Mouse (Mus musculus) MEL-GATA-1-ER (cell line): ENCODE results near the gene Mpig6b.

Experiments
- DNase-seq: peaks from one replicate; pipeline ENCODE4 v3.0.0-alpha.2; 2012; ENCODE audit warnings: low read depth; ENCODE audit errors: extremely low read depth

Mpig6b gene

DNA sequence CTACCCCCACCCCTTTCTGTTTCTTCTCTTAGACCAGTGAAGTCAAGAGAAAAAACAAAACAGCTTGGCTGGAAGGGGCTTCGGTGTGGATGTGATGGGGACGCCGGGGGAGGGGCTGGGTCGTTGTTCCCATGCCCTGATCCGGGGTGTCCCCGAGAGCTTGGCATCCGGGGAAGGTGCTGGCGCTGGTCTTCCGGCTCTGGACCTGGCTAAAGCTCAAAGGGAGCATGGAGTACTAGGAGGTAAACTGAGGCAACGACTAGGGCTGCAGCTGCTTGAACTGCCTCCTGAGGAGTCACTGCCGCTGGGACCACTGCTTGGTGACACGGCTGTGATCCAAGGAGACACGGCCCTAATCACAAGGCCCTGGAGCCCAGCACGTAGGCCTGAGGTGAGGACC lies 5.9 kb downstream of the Mpig6b start:
- DNase-seq: no peak

DNA sequence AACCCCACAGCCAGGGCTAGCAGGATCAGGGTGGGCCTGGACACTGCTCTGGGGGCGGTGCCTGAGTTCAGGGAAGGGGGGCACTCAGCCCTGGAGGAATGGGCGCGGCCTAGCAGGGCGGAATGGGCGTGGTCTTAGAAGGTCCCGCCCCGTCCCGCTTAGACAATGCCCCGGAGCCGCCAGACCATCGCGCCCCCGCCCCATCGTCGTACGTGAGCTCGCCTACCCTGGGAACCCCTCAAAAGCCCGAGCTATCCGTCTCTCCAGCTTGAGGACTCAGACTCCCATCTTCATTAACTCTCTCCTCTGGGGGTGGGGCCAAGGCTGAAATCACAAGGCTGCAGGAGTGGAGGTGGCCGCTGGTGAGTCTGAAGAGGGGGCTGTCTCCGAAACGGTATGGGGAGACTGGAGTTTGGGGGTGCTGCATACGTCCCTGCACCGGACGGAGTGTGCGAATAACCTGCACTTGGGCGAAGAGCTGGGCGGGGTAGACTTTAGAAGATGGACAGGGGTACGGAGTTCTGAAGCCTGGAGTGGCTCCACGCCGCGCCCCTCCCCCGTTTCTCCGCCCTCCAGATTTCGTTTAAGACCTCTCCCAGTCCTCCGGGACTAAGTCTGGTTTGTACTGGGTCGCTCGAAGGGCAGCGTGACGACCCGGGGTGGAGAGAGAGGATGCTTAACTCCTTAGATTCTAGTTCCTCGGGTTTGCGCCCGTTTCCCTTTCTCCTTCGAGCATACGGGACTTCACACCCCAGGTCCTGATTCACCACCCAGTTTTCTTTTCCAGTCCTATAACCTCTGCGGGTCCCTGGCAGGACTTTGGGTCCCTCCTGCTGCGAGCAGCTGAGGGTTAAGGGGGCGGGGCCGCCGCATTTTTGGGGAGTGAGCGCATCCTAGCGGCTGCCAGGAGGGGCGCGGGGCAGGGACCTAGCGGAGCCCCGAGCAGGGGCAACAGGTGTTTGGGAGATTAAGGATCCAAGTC lies 6.8 kb downstream of the Mpig6b start, which contains the start of gene Ddah2:
Gene Ddah2, plus strand, starts transcription at position 125 of the 982 bp plus-strand sequence.
- no peak for DNase-seq

DNA sequence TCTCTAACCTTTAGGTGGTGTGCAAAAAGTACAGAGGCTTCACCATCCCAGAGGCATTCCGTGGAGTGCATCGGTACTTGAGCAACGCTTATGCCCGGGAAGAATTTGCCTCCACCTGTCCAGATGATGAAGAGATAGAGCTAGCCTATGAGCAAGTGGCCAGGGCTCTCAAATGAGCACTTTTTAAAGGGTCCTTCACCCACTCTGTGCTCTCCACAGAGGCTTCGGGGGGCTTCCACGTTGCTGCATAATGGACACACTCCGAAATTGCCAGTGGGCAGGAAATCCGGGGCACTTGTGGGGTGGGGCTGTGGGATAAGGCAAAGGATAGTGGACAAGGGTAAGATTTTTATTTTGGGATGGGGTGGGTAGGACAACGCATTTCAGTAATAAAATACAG lies 7.7 kb downstream of the Mpig6b start:
- no peak for DNase-seq

DNA sequence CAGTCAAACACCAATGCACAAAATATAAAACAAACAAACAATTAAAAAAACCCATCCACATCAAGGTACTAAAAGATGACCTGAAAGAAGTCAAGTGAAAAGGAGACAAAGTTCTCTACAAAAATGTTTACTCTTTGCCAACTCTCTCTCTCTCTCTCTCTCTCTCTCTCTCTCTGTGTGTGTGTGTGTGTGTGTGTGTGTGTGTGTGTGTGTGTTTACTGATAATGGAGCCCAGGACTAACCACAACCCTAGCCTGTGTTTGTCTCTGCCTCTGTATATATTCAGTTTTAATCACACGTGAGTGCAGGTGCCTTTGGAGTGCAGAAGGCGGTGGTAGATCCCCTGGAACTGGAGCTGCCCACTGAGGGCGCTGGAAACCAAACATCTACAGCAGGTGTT lies 8.9 kb downstream of the Mpig6b start:
- no peak for DNase-seq

DNA sequence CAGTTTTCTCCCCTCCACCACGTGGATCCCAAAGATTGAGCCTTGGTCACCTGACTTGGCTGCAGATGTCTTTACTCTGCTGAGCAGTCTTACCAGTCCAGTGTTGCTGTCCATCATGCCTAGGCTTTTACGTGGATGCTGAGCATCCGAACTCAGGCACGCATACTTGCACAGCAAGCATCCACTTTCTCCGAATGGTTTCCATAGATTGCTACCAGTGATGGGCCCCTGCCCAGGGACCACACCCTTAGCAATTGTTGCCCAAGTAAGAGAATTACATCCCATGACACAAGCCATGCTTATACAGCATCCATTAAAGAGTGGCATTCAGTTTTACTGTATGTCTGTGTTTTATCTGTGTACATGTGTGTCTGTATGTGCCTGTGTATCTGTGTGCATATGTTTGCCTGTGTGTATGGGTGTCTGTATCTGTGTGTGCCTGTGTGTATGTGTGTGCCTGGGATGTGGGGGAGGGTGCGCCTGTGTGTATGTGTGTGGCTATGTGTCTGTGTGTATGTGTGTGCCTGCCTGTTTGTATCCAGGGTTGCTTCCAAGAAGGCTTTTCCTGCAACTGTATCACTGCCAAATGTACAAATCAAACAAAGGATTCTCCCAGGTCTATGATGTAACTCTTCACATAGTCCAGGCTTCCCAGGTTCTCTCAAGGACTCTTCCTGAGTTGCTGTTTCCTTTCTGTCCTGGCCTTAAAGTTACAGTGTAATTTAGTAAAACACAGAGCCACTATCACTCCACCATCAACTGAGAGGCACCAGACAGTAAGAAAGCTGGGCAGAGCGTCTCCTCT lies 10.1 kb downstream of the Mpig6b start:
- DNase-seq: no peak

DNA sequence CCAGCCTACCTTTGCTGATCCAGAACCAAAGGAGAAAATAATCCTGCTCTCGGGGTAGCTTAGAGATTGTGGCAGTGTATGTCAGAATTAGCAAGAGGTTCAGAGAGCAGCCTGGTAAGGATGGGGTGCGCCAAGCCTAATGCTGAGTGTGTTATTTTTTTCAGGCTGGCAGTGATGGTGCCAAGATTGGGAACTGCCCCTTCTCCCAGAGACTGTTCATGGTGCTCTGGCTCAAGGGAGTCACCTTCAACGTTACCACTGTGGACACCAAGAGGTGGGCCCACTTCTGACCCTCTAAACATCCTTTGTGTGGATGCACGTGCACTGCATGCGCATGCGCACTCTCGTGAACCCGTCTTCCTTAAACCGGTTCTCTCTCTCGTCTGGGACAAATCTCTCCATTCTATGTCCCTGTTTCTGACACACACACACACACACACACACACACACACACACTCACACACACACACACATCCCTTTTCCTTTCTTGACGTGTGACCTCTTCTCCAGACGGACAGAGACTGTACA lies 13.6 kb downstream of the Mpig6b start:
- DNase-seq: no peak

DNA sequence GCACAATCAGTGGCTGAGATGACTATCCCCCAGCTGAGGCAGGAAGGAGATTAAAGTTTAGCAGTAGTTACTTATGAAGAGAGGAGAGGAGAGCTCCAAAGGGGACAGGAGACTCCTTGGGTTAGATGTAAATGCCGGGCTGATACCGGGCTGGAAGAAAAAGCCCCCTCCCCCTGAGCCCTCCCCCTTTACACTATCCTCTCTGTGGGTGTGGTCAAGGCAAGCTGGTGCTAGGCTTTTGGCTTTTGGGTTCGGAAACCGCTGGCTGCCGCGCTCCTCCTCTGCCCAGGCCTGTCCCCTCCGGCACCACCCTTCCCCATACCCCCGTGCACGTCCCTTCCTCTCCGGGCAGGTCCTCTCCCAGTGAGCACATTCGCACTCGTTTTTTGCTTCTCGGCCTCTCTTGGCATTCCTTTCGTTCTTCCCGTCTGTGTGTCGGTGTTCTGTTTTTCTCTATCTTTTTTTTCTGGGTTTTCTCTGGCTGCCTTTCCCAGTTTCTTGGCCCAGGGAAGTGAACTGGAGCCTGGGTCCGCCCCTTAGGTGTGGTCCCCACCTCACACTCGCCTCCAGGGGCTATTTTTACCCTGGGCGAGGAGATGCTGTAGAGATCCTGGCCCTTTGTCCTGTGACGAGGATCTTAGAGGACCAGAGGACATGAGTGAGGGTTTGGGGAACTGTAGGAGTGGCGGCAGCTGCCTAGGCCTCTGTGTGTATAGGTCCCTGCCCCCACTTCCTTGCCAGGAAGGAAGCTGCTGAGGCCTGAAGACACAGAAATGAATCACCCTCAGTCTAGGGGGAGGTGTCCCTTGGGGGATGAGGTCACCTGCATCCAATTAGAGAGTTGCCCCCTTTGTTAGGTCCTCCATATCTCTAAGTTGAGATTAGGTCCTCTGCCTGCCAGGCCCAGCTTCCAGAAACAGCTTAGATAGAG lies 14.6 kb downstream of the Mpig6b start:
- DNase-seq: peak; percentile 97

DNA sequence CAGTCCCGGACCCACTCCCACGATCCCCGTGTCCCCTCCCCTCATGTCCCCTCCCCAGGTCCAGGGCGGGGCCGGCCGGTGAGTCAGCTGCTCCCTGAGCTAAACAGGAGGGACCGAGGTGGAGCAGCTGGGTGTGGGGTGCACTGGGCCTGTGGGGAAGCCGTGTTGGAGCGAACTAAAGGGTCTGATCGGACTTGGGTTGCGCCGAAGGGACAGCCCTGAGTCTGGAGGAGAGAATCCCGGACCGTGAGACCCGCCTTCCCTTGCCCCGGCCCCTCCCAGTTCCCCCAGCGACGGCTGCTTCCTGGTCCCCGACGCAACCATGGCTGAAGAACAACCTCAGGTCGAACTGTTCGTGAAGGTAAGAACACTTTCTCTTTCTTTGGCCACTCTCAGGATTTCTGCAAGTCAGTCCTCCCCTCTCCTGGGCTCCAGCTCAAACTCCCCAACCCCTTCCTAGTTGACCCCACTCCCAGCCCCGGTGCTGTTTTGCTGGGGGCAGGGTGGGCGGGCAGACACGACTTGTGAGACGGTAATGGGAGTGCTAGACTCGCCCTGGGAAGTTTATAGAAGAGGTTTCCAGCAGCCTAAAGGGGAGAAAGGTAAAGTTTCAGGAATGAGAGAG lies 15.7 kb downstream of the Mpig6b start:
- DNase-seq: no peak

DNA sequence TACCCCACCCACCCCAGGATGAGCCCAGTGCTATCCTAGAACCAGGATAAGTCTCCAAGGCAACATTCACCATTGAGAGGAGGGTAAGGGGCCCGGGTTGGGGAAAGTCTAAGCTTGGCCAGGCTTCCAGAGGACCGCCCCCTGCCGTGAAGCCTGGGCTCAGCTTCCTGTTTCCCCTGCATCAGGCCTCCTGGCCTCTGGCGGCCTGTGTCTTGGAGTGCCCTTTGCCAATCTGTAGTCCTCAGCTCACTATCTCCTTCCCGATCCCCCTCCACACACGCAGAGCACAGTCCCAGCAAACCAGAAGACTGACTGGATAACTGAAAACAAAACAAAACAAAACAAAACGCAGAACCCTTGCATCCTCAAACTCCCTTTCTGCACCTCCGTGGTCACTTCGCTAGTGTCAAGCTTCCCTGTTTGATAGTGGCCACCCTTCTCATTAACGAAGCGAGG lies 16.4 kb downstream of the Mpig6b start, which contains the start of gene Clic1:
Gene Clic1, plus strand, starts transcription at position 406 of the 456 bp plus-strand sequence.
- DNase-seq: peak; percentile 77

DNA sequence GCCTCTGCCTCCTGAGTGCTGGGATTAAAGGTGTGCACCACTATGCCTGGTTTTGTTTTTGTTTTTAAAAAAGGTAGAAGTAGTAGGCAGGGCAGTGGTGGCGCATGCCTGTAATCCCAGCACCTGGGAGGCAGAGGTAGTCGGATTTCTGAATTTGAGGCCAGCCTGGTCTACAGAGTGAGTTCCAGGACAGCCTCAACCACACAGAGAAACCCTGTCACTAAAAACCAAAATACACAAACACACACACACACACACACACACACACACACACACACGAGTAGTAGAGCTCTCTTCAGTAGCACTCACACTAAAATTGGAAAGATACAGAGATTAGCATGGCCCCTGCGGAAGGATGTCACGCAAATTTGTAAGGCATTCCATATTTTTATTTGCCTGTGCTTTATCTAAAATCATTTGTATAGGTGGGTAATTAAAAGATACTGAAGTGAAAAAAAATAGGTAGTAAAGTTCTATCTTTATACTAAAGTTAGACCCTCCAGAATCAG lies 17.0 kb downstream of the Mpig6b start:
- DNase-seq: no peak

DNA sequence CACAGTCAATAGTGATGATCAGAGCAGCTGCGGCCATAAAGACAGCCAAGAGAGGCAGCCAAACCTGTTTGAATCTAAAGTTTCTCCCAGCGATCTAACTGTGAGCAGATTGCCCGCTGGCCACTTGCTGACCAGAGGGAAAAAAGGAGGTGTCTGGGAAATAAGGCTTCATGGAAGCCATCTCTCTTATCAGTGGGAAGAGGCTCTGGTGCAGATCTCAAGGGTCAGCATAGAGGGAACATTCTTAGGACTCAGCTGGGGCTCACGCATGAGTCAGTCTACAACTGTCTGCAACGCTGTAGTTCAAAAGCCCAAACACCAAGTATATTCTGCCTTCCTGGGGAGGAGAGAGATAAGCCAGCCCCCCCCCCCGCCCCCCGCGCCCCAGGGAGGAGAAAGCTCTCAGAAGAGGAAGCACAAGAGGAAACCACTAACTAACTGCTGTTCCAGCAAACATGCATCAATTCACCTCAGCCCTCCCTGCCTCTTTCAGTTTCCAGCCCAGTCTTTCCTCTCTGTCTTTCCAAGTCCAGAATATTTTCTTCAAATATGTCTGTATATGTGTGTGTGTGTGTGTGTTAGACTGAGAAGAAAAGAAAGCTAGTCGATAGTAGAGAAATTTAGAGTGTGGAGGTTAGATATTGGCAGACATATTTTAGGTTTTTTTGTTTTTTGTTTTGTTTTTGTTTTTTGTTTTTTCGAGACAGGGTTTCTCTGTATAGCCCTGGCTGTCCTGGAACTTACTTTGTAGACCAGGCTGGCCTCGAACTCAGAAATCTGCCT lies 17.6 kb downstream of the Mpig6b start:
- peak; percentile 83 for DNase-seq

DNA sequence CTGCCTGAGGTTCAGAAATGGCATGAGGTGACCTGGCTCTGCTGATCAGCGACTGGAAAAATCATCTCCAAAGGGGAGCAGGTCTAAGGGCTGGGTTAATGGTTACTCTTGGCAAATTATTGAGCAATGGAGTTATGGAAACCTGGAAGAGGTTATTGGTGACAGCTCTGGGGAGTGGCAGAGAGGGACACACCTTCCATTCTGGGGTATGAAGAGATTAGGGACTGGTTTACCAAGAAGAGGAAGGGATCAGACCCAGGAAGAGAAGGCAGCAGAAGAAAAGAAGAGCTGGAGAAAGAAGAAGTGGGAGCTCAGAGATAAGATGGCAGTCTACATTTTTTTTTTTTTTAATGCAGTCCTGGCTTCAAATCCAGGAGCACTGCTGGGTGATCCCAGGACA lies 18.3 kb downstream of the Mpig6b start:
- DNase-seq: peak; percentile 80

DNA sequence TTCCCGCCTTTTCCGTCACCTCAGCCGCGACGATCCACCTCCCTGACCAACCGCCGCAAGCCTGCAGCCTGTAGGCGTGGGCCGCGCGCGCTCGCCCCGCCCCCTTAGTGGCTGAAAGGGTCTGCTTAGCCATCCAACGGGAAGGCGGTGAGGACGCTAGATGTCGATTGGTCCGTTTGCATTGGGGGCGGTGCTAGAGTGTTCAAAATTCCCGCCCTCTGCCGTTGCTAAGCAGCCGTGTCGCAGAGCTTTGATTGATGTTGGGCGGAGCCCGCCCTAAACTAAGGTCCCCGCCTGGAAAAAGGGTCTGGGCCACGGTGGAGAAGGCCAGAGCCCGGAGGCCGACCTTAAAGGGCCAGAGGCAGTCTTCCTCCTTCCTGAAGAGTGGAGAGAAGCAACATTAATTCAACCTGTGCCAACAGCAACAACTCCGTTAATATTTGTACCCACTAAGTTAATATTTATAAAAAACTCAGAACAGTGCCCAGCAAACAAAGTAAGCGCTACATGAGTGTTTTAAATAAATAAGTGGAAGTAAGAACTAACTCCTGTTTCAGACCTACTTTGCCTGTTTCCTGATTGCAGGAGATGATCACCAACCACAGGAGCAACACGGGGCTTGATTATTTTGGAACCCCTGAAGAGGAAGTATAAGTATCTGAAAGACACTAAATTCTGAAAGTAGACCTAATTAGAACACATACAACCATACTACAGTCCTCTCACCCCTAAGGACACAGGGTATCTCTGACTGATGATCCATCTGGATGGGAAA lies 19.1 kb downstream of the Mpig6b start, which contains the start of gene Msh5:
Gene Msh5, minus strand, starts transcription at position 65 of the 775 bp plus-strand sequence.
- peak; percentile 95 for DNase-seq

DNA sequence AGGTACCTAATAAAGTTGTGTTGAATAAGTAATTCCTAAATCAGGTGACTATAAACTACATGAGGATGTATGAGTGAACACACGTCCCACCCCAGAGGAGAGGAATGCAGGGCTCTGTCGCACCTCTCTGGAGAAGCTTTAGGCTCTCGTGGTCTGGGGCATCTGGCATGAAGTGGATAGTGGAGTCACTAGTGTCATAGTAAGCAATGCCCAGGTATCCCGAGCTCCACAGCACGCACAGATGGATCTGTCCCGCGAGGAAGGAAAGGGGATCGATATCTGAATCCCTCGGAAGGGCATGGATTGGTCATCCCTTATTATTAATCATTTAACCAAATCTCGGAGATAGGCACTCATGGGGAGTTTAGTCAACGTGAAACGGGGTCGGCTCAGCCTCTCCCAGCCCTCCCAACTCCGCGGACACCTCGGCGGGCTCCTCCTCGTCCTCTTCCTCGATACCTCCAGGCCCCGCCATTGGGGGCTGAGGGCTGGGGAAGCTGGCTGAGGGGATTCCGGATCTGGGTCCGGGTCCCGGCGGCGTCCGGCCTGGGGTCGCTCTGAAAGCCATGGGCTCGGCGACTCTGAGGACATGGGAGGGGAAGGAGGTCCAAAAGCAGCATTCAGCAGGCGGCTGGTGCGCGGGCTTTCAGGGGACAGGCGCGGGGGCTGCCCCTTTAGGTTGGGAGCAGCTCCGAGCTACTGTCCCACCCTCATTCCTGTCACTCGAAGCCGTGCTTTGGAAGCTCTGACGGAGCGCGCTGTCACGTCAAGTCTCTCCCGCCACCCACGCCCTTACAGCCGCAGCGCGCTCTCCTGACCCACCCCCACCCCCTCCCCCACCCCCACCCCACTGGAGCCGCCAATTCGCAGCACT lies 19.9 kb downstream of the Mpig6b start:
- no peak for DNase-seq

DNA sequence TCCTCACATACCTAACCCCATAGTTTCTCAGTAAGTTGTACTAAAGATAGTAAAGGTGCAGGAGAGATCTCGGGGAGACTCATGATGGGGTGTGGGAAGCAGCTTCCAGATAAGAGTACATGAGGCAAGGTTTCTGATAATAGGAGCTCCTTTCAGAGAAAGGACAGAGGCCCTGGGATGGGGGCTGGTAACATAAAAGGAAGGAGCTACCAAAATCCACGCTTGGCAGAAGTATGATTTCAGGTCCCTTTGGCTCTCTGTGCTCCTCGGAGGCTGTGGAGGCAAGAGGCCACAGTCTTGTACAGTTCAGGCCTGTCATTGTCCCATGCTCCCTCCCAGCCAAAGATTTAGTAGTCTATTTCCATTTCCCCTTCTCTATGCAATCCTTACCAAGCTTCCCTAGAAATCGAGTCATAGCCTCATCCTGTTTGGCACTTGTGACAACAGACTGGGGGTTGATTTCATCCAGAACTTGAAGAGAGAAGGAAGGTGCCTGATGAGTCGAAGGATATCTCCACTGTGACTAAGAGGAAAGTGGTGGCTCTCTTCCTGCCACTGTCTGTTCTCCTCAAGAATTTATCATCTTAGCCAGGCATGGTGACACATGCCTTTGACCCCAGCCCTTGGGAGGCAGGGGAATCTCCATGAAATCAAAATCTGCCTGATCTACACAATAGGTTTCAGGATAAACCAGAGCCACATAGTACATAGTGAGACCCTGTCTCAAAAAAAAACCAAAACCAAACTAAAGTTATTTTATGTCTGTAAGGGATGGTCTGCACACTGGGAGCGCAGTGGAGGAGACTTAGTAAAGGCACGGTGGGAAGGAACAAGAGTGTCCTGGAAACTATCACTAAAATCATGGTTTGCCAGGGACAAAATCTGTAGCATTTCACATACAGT lies 20.8 kb downstream of the Mpig6b start:
- DNase-seq: peak; percentile 67

DNA sequence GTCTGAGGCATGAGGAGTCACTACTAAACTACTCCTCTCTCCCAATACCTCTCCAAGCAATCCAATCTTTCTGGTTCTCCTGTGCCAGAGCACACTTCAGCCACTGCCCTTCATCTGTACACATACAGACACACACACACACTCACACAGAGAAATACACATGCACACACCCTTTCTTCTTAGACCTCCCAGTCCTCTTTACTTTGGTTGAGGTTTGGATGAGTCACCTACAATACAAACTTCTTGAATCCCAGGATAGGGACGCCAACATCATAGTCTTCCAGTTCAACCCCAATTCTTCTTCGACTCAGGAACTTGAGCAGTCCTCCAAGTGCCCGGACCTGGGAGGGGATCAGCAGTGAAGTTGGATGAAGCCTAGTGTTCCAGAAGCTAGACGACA lies 22.2 kb downstream of the Mpig6b start:
- DNase-seq: no peak
